Comparison of ENCODE assay signal across 11 mouse cellular contexts in the genomic region with DNA sequence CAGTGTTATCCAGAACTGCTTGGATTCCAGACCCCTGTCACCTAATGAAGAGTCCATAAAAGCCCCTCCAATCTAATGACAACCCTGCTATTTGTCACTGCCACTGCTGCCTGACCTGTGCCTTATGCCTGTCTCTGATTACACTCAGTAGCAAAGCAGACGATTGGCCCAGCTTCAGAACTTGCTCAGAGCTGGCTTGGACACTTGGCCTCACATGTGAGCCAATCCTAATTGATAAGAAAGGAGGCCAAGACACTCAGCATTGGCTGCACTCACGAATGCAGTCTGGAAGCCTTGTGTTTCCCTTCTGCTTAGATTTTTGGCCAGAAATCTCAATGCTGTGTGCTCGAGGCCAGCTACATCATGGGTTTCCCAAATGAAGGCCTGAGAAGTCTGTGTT. TPM values are rescaled to one million over a fixed set of nuclear protein-coding genes. Genes with fewer than 3 reads are reported as not detected.
DNase-seq lines count a peak whose midpoint lies in the region; ATAC-seq and TF ChIP-seq lines count a peak whose summit lies in the region.
"Had no signal": no experiment of that assay in that cellular context is flagged by ENCODE, and none has a peak within 500 bp of the region (broad histone marks: within the 10 kb centered on the region; RNA-seq: fewer than 3 reads in every experiment).

No protein-coding gene starts in this region.

- H3K27me3 ChIP-seq in cerebellum, adult 2 months (ENCODE audit: control insufficient read depth, insufficient read depth, low read length), result no peaks in the 10 kb centered on the region
- no peaks in the 10 kb centered on the region for H3K27me3 ChIP-seq in heart, embryonic 13.5 days (replicated peaks)
- H3K27me3 ChIP-seq: intestine, embryonic 15.5 days; midbrain, embryonic 13.5 days had no signal

- H3K27ac ChIP-seq in cerebellum, adult 2 months (ENCODE audit: insufficient read depth, low read length), result no peak overlapping the region
- peak overlapping the region; percentile 53 for H3K27ac ChIP-seq in heart, embryonic 13.5 days (replicated peaks)
- H3K27ac ChIP-seq in left cerebral cortex, adult 2 months, result no peak overlapping the region
- H3K27ac ChIP-seq: intestine, embryonic 15.5 days; midbrain, embryonic 13.5 days had no signal

- no peak for TF ChIP-seq POLR2A in cerebellum, adult 2 months (IDR thresholded peaks at IDR 0.05; ENCODE audit: borderline replicate concordance, insufficient read depth, low read length)

- DNase-seq in kidney, postnatal 10 days, result peak; percentile 43
- DNase-seq in kidney, adult 8-10 months, result no peak
- DNase-seq in cerebellum, adult 2 months, result peak; percentile 50 to 73
- DNase-seq in lung, postnatal 14 days, result peak; percentile 56
- no peak for DNase-seq in left cerebral cortex, adult 2 months (ENCODE audit: extremely low spot score in 1 of 2, low spot score in 2 of 2)
- no peak for DNase-seq in thymus, postnatal 36 days
- DNase-seq in left cerebral cortex, postnatal 36 days (ENCODE audit: low spot score in 2 of 2), result no peak
- DNase-seq: right cerebral cortex, postnatal 25 days had no signal

- intact Hi-C loops in left cerebral cortex, adult 2 months (cut with DNase I), result no loop called here
- intact Hi-C loops in left cerebral cortex, postnatal 36 days (cut with DNase I), result no loop called here

- ATAC-seq in heart, embryonic 13.5 days (ENCODE audit: extremely low read depth, insufficient number of reproducible peaks, low FRiP score, low TSS enrichment), result no peak
- ATAC-seq: intestine, embryonic 15.5 days; midbrain, embryonic 13.5 days had no signal

- no peak for TF ChIP-seq CTCF in cerebellum, adult 2 months (IDR thresholded peaks at IDR 0.05; ENCODE audit: borderline replicate concordance, insufficient read depth, low read depth, low read length)
- TF ChIP-seq CTCF in left cerebral cortex, adult 2 months (IDR thresholded peaks at IDR 0.05), result no peak

- H3K4me3 ChIP-seq in cerebellum, adult 2 months (replicated peaks; ENCODE audit: insufficient read depth, low read depth, low read length), result no peak overlapping the region
- H3K4me3 ChIP-seq in heart, embryonic 13.5 days, result no peak overlapping the region
- H3K4me3 ChIP-seq in left cerebral cortex, adult 2 months, result no peak overlapping the region
- H3K4me3 ChIP-seq: intestine, embryonic 15.5 days; midbrain, embryonic 13.5 days had no signal

- peaks cover 16% of the 10 kb centered on the region for H3K9me3 ChIP-seq in heart, embryonic 13.5 days
- H3K9me3 ChIP-seq: midbrain, embryonic 13.5 days had no signal

- peaks cover 12% of the 10 kb centered on the region for H3K36me3 ChIP-seq in heart, embryonic 13.5 days
- H3K36me3 ChIP-seq: intestine, embryonic 15.5 days; midbrain, embryonic 13.5 days had no signal

- 20% methylated on average over 3 of the region's 3 CpGs for WGBS in cerebellum, adult 2 months
- WGBS in heart, embryonic 13.5 days, result 29% methylated on average over 3 of the region's 3 CpGs

- H3K4me2 ChIP-seq in heart, embryonic 13.5 days, result no peak overlapping the region
- H3K4me2 ChIP-seq: intestine, embryonic 15.5 days; midbrain, embryonic 13.5 days had no signal

- H3K9ac ChIP-seq in heart, embryonic 13.5 days, result no peak overlapping the region
- H3K9ac ChIP-seq: intestine, embryonic 15.5 days; midbrain, embryonic 13.5 days had no signal

- peaks cover 33% of the 10 kb centered on the region for H3K4me1 ChIP-seq in cerebellum, adult 2 months (ENCODE audit: control insufficient read depth, insufficient read depth, low read length)
- H3K4me1 ChIP-seq in heart, embryonic 13.5 days, result peaks cover 22% of the 10 kb centered on the region

RNA-seq across cellular contexts. Expression of a gene that starts 57.5 kb away (rescaled TPM):
- polyA plus RNA-seq in cerebellum, adult 2 months (2012; rRNA removed), result 6.2 and 6.3 TPM in 2 replicates
- polyA plus RNA-seq in heart, embryonic 13.5 days (2015; fragmentation: Nextera tagmentation; extraction: Ambion mirVana), result 23.5 and 25.4 TPM in 2 replicates
- 10 to 100 TPM; 18.0 to 19.4 TPM for total RNA-seq in left cerebral cortex, adult 2 months (2021)
- 10 to 100 TPM; 18.9 to 20.2 TPM for total RNA-seq in left cerebral cortex, postnatal 36 days (2021)

Comparison
In these comparisons a context has a peak if more than half of its experiments do, and no peak if none do; other contexts are left out.
1. DNase-seq: peak in kidney, postnatal 10 days (single experiment), cerebellum, adult 2 months (2 of 2) and lung, postnatal 14 days (single experiment); none in kidney, adult 8-10 months (0 of 2), left cerebral cortex, adult 2 months (0 of 2), thymus, postnatal 36 days (0 of 2) and left cerebral cortex, postnatal 36 days (0 of 2).